Mouse (Mus musculus) liver, embryonic 12.5 days (tissue): Measurements from ENCODE around the gene Gm21972. TPM values are rescaled to one million over a fixed set of nuclear protein-coding genes. Genes with fewer than 3 reads are reported as not detected.
A peak's percentile ranks its signal among the peaks of the same experiment; 100 is the strongest.

Experiments
- ATAC-seq: fragments of 200-750 bp; cut with Nextera tagmentation; 2 replicates; pipeline ENCODE4 v1.8.0; 2017; ENCODE audit warnings: moderate number of reproducible peaks, mild to moderate bottlenecking, moderate library complexity
- H3K27ac ChIP-seq: fragments of 300-500 bp; sonication (generic); 2 replicates; pipeline ENCODE4 v1.5.1; 2016; ENCODE audit warnings: mild to moderate bottlenecking
- H3K27me3 ChIP-seq: fragments of 300-500 bp; sonication (generic); replicated peaks from 2 replicates; pipeline ENCODE4 v1.6.1; 2016; ENCODE audit warnings: mild to moderate bottlenecking, moderate library complexity
- H3K36me3 ChIP-seq: fragments of 300-500 bp; sonication (generic); 2 replicates; pipeline ENCODE4 v1.6.1; 2016; ENCODE audit warnings: mild to moderate bottlenecking, moderate library complexity
- H3K4me1 ChIP-seq: fragments of 300-500 bp; sonication (generic); 2 replicates; pipeline ENCODE4 v1.6.1; 2016
- H3K4me2 ChIP-seq: fragments of 300-500 bp; sonication (generic); 2 replicates; pipeline ENCODE4 v1.6.1; 2016; ENCODE audit warnings: mild to moderate bottlenecking, moderate library complexity
- H3K4me3 ChIP-seq: fragments of 300-500 bp; sonication (generic); 2 replicates; pipeline ENCODE4 v1.5.1; 2016; ENCODE audit warnings: mild to moderate bottlenecking, moderate library complexity
- H3K9ac ChIP-seq: fragments of 300-500 bp; sonication (generic); 2 replicates; pipeline ENCODE4 v1.6.1; 2016; ENCODE audit warnings: mild to moderate bottlenecking, moderate library complexity
- H3K9me3 ChIP-seq: fragments of 300-500 bp; sonication (generic); replicated peaks from 2 replicates; pipeline ENCODE4 v1.6.1; 2016; ENCODE audit warnings: mild to moderate bottlenecking, moderate library complexity
- WGBS: fragments of 180-500 bp; shearing (Covaris S2); methylation state at CpG from one replicate; pipeline ENCODE4 v1.1.7; 2016; ENCODE audit not compliant: insufficient replicate concordance; 5-methylcytosine and 5-hydroxymethylcytosine counted together
- polyA plus RNA-seq: library from polyadenylated mRNA; unstranded; fragments of >200 nt; fragmentation: Nextera tagmentation; extraction: Ambion mirVana; gene quantifications from 2 replicates; pipeline ENCODE4 v1.2.1, GENCODE M21; 2016

Gene Gm21972
- polyA plus RNA-seq, 1 experiment from 2014 or later: 0.30 TPM

- 76% methylated on average over 5 of the region's 5 CpGs for WGBS
- no peak overlapping the region for H3K4me3 ChIP-seq
These were observed 41.2 kb downstream of the Gm21972 start for GRCm38 (mm10) chr1:86174602-86175001.

GRCm38 (mm10) chr1:86176066-86176465 is 42.6 kb downstream of the Gm21972 start:
- H3K36me3 ChIP-seq: peaks cover 49% of the 10 kb centered on the region
- peak; percentile 45 for ATAC-seq
- no peaks in the 10 kb centered on the region for H3K4me1 ChIP-seq
- H3K27me3 ChIP-seq: no peaks in the 10 kb centered on the region
- no peak overlapping the region for H3K4me2 ChIP-seq
- H3K9me3 ChIP-seq: no peaks in the 10 kb centered on the region
- H3K4me3 ChIP-seq: no peak overlapping the region
- WGBS: 75% methylated on average over 2 of the region's 2 CpGs
- no peak overlapping the region for H3K9ac ChIP-seq
- peak overlapping the region; percentile 32; the same call in 1 of the 2 replicates for H3K27ac ChIP-seq

More at GRCm38 (mm10) chr1:86174602-86175001, 41.2 kb downstream of the Gm21972 start:
- no peaks in the 10 kb centered on the region for H3K9me3 ChIP-seq
- no peaks in the 10 kb centered on the region for H3K4me1 ChIP-seq
- peaks cover 55% of the 10 kb centered on the region for H3K36me3 ChIP-seq
- ATAC-seq: no peak
- no peak overlapping the region for H3K4me2 ChIP-seq
- no peak overlapping the region for H3K9ac ChIP-seq
- no peaks in the 10 kb centered on the region for H3K27me3 ChIP-seq
- H3K27ac ChIP-seq: no peak overlapping the region

GRCm38 (mm10) chr1:86178462-86179253 is 45.2 kb downstream of the Gm21972 start:
- Histone ChIP-seq H3K4me2 (no peak overlapping the region), H3K9ac (no peak overlapping the region), H3K9me3 (no peaks in the 10 kb centered on the region), H3K27ac (no peak overlapping the region), H3K4me3 (no peak overlapping the region), H3K27me3 (no peaks in the 10 kb centered on the region), H3K4me1 (peaks cover 19% of the 10 kb centered on the region), H3K36me3 (peaks cover 28% of the 10 kb centered on the region)
- ATAC-seq: peak; percentile 59
- 36% methylated on average over 7 of the region's 7 CpGs for WGBS

- Histone ChIP-seq H3K9me3 (no peaks in the 10 kb centered on the region), H3K4me1 (peaks cover 19% of the 10 kb centered on the region), H3K4me2 (peak overlapping the region; percentile 11; the same call in 1 of the 2 replicates), H3K27me3 (no peaks in the 10 kb centered on the region), H3K36me3 (no peaks in the 10 kb centered on the region; the same call in 1 of the 2 replicates), H3K9ac (0 out of 2 replicates have a peak overlapping the region, but pooled peaks have one; percentile 12), H3K4me3 (no peak overlapping the region), H3K27ac (peak overlapping the region; percentile 61)
- ATAC-seq: peak; percentile 75
- WGBS: 49% methylated on average over 5 of the region's 5 CpGs
These were observed 48.7 kb downstream of the Gm21972 start for GRCm38 (mm10) chr1:86182004-86182709.

GRCm38 (mm10) chr1:86183577-86184263 is 50.3 kb downstream of the Gm21972 start:
- Histone ChIP-seq H3K9me3 (no peaks in the 10 kb centered on the region), H3K27ac (no peak overlapping the region), H3K9ac (no peak overlapping the region), H3K4me1 (peaks cover 21% of the 10 kb centered on the region), H3K4me2 (no peak overlapping the region), H3K36me3 (0 out of 2 replicates have a peak, but pooled peaks cover under 1% of the 10 kb centered on the region), H3K27me3 (no peaks in the 10 kb centered on the region), H3K4me3 (no peak overlapping the region)
- ATAC-seq: no peak
- 56% methylated on average over 4 of the region's 4 CpGs for WGBS

- no peak overlapping the region for H3K4me3 ChIP-seq
These were observed 53.3 kb downstream of the Gm21972 start for GRCm38 (mm10) chr1:86186762-86187161.

GRCm38 (mm10) chr1:86187856-86188255 is 54.4 kb downstream of the Gm21972 start:
- H3K9me3 ChIP-seq: no peaks in the 10 kb centered on the region
- no peak overlapping the region for H3K4me2 ChIP-seq
- no peak overlapping the region for H3K27ac ChIP-seq
- H3K9ac ChIP-seq: no peak overlapping the region
- no peak overlapping the region for H3K4me3 ChIP-seq
- H3K27me3 ChIP-seq: no peaks in the 10 kb centered on the region
- H3K4me1 ChIP-seq: peaks cover 12% of the 10 kb centered on the region
- WGBS: 52% methylated on average over 2 of the region's 2 CpGs
- no peak for ATAC-seq
- peaks cover 12% of the 10 kb centered on the region for H3K36me3 ChIP-seq

More at GRCm38 (mm10) chr1:86186762-86187161, 53.3 kb downstream of the Gm21972 start:
- no peak for ATAC-seq
- Histone ChIP-seq H3K9me3 (no peaks in the 10 kb centered on the region), H3K4me2 (no peak overlapping the region), H3K4me1 (peaks cover 23% of the 10 kb centered on the region), H3K36me3 (peaks cover 9% of the 10 kb centered on the region), H3K9ac (no peak overlapping the region), H3K27ac (no peak overlapping the region), H3K27me3 (no peaks in the 10 kb centered on the region)
- 59% methylated on average over 7 of the region's 7 CpGs for WGBS

GRCm38 (mm10) chr1:86188271-86188670 is 54.8 kb downstream of the Gm21972 start:
- no peak for ATAC-seq
- Histone ChIP-seq H3K4me3 (no peak overlapping the region), H3K27me3 (no peaks in the 10 kb centered on the region), H3K4me1 (peaks cover 10% of the 10 kb centered on the region), H3K36me3 (peaks cover 15% of the 10 kb centered on the region), H3K9me3 (no peaks in the 10 kb centered on the region), H3K27ac (no peak overlapping the region), H3K4me2 (no peak overlapping the region), H3K9ac (no peak overlapping the region)
- 73% methylated on average over 2 of the region's 2 CpGs for WGBS

- peak; percentile 62; the same call in 1 of the 2 replicates for ATAC-seq
- H3K9ac ChIP-seq: no peak overlapping the region
- no peak overlapping the region for H3K4me2 ChIP-seq
- no peak overlapping the region for H3K27ac ChIP-seq
- peaks cover 10% of the 10 kb centered on the region; the same call in 1 of the 2 replicates for H3K4me1 ChIP-seq
- H3K9me3 ChIP-seq: no peaks in the 10 kb centered on the region
- no peaks in the 10 kb centered on the region for H3K27me3 ChIP-seq
- H3K4me3 ChIP-seq: no peak overlapping the region
- H3K36me3 ChIP-seq: peaks cover 16% of the 10 kb centered on the region
- 68% methylated on average over 6 of the region's 6 CpGs for WGBS
These were observed 55.7 kb downstream of the Gm21972 start for GRCm38 (mm10) chr1:86189034-86189702.

- no peaks in the 10 kb centered on the region for H3K27me3 ChIP-seq
- no peaks in the 10 kb centered on the region for H3K9me3 ChIP-seq
- H3K4me3 ChIP-seq: no peak overlapping the region
- 45% methylated on average over 6 of the region's 6 CpGs for WGBS
- peaks cover 10% of the 10 kb centered on the region; the same call in 1 of the 2 replicates for H3K4me1 ChIP-seq
- peaks cover 23% of the 10 kb centered on the region for H3K36me3 ChIP-seq
- no peak overlapping the region for H3K9ac ChIP-seq
- no peak overlapping the region for H3K4me2 ChIP-seq
- ATAC-seq: no peak
- no peak overlapping the region for H3K27ac ChIP-seq
These were observed 57.4 kb downstream of the Gm21972 start for GRCm38 (mm10) chr1:86190843-86191242.

- Histone ChIP-seq H3K4me2 (no peak overlapping the region), H3K9me3 (no peaks in the 10 kb centered on the region), H3K36me3 (peaks cover 33% of the 10 kb centered on the region), H3K27ac (no peak overlapping the region), H3K9ac (no peak overlapping the region), H3K4me3 (no peak overlapping the region), H3K27me3 (no peaks in the 10 kb centered on the region), H3K4me1 (peaks cover 6% of the 10 kb centered on the region; the same call in 1 of the 2 replicates)
- ATAC-seq: no peak
- 67% methylated on average over 7 of the region's 7 CpGs for WGBS
These were observed 60.6 kb downstream of the Gm21972 start for GRCm38 (mm10) chr1:86194044-86194443.
